In genomic region chr11:30656060-30656459, GRCm38 (mm10) we compare ENCODE assay signal across 19 mouse cellular contexts. TPM values are rescaled to one million over a fixed set of nuclear protein-coding genes. Genes with fewer than 3 reads are reported as not detected.
DNase-seq lines count a peak whose midpoint lies in the region; ATAC-seq and TF ChIP-seq lines count a peak whose summit lies in the region.
"Had no signal": no experiment of that assay in that cellular context is flagged by ENCODE, and none has a peak within 500 bp of the region (broad histone marks: within the 10 kb centered on the region; RNA-seq: fewer than 3 reads in every experiment).

No protein-coding gene starts in this region.

- H3K4me2 ChIP-seq in lung, postnatal 0 days (replicated peaks; ENCODE audit: low read depth, low read length): no peak overlapping the region
- H3K4me2 ChIP-seq: hindbrain, embryonic 14.5 days had no signal

- no peak overlapping the region for H3K4me3 ChIP-seq in lung, postnatal 0 days (ENCODE audit: low read depth, low read length)
- no peak overlapping the region for H3K4me3 ChIP-seq in forebrain, embryonic 10.5 days
- H3K4me3 ChIP-seq: embryonic facial prominence, embryonic 10.5 days; gastrocnemius, adult 2 months; heart, embryonic 10.5 days had no signal

- no peaks in the 10 kb centered on the region for H3K36me3 ChIP-seq in lung, postnatal 0 days (ENCODE audit: insufficient read depth, low read length)
- no peaks in the 10 kb centered on the region for H3K36me3 ChIP-seq in forebrain, embryonic 10.5 days (replicated peaks)
- H3K36me3 ChIP-seq: embryonic facial prominence, embryonic 10.5 days; heart, embryonic 10.5 days had no signal

- no peaks in the 10 kb centered on the region for H3K4me1 ChIP-seq in lung, postnatal 0 days (ENCODE audit: insufficient read depth, low read depth, low read length)
- no peaks in the 10 kb centered on the region for H3K4me1 ChIP-seq in forebrain, embryonic 10.5 days
- H3K4me1 ChIP-seq: embryonic facial prominence, embryonic 10.5 days; heart, embryonic 10.5 days had no signal

- H3K27ac ChIP-seq in lung, postnatal 0 days (ENCODE audit: low read length): no peak overlapping the region
- no peak overlapping the region for H3K27ac ChIP-seq in forebrain, embryonic 10.5 days
- H3K27ac ChIP-seq: embryonic facial prominence, embryonic 10.5 days; gastrocnemius, adult 2 months; heart, embryonic 10.5 days; hindbrain, embryonic 14.5 days had no signal

- H3K9me3 ChIP-seq in lung, postnatal 0 days (ENCODE audit: low read length): no peaks in the 10 kb centered on the region
- no peaks in the 10 kb centered on the region for H3K9me3 ChIP-seq in forebrain, embryonic 10.5 days
- H3K9me3 ChIP-seq: embryonic facial prominence, embryonic 10.5 days; heart, embryonic 10.5 days had no signal

- peak; percentile 1 for DNase-seq in 3T3-L1 (ENCODE audit: low read depth, low spot score)
- peak; percentile 1 for DNase-seq in NIH3T3 (ENCODE audit: low read depth)
- DNase-seq in adrenal gland, postnatal 25 days: no peak
- no peak for DNase-seq in lung, postnatal 0 days (ENCODE audit: low spot score)
- DNase-seq in Muller cell, postnatal 12 days (ENCODE audit: inconsistent ontology term): no peak
- DNase-seq in forebrain, embryonic 10.5 days (ENCODE audit: extremely low spot score, low spot score): no peak
- DNase-seq: adrenal gland, postnatal 14 days; cerebellum, adult 9-11 months; gastrocnemius, adult 2 months; gastrocnemius, postnatal 25 days; heart, postnatal 10 days; kidney, adult 9 months had no signal

- no peak for TF ChIP-seq EP300 in lung, postnatal 0 days (IDR thresholded peaks at IDR 0.05)

- peak; percentile 79 for ATAC-seq in CD4-positive, CD25-positive, alpha-beta regulatory T cell, adult 4 months
- 0 out of 2 replicates have a peak, but pooled peaks have one; percentile 9 for ATAC-seq in granulocyte monocyte progenitor cell, adult 5-6 weeks (replicated peaks; ENCODE audit: poor library complexity, severe bottlenecking)
- ATAC-seq in lung, postnatal 0 days: no peak
- ATAC-seq: intestine, postnatal 0 days; Patski had no signal

- no peaks in the 10 kb centered on the region for H3K27me3 ChIP-seq in lung, postnatal 0 days (replicated peaks; ENCODE audit: insufficient read depth, low read length)
- H3K27me3 ChIP-seq in forebrain, embryonic 10.5 days (ENCODE audit: poor library complexity, severe bottlenecking): no peaks in the 10 kb centered on the region

- 79% methylated on average over 4 of the region's 4 CpGs for WGBS in lung, postnatal 0 days
- WGBS in forebrain, embryonic 10.5 days: 91% methylated on average over 4 of the region's 4 CpGs

- no peak overlapping the region for H3K9ac ChIP-seq in lung, postnatal 0 days (replicated peaks; ENCODE audit: low read depth)
- H3K9ac ChIP-seq: hindbrain, embryonic 14.5 days had no signal

- TF ChIP-seq CTCF in lung, postnatal 0 days (IDR thresholded peaks at IDR 0.05): no peak

RNA-seq across cellular contexts. Expression of gene Acyp2, which starts 6.7 kb away (rescaled TPM):
- polyA plus RNA-seq in CD4-positive, CD25-positive, alpha-beta regulatory T cell, adult 4 months (2017; shearing (Covaris generic)): 1 to 10 TPM in 1 of 2 experiments, under 1 TPM in 1; 0.81 to 1.6 TPM
- 2.1 and 13.6 TPM in 2 replicates for total RNA-seq in granulocyte monocyte progenitor cell, adult 5-6 weeks (2014; fragmentation: Nextera tagmentation)
- total RNA-seq in granulocyte monocyte progenitor cell, adult 5-6 weeks (2017): 0.72 and 4.3 TPM in 2 replicates
- 32.0 and 48.7 TPM in 2 replicates for total RNA-seq in adrenal gland, postnatal 25 days (2021)
- polyA plus RNA-seq in lung, postnatal 0 days (2015; fragmentation: Nextera tagmentation; extraction: Ambion mirVana): 43.6 and 50.6 TPM in 2 replicates
- polyA plus RNA-seq in forebrain, embryonic 10.5 days (2016; fragmentation: Nextera tagmentation; extraction: Ambion mirVana): 6.4 and 7.7 TPM in 2 replicates
- polyA plus RNA-seq: Patski had no signal

Comparison
In these comparisons a context has a peak if more than half of its experiments do, and no peak if none do; other contexts are left out.
1. DNase-seq: peak in 3T3-L1 (single experiment) and NIH3T3 (single experiment); none in adrenal gland, postnatal 25 days (single experiment), lung, postnatal 0 days (single experiment), Muller cell, postnatal 12 days (single experiment) and forebrain, embryonic 10.5 days (single experiment).